21 mouse cellular contexts compared by ENCODE assay signal in genomic region chr14:48559736-48560135, GRCm38 (mm10).
DNase-seq lines count a peak whose midpoint lies in the region; ATAC-seq and TF ChIP-seq lines count a peak whose summit lies in the region.
"Had no signal": no experiment of that assay in that cellular context is flagged by ENCODE, and none has a peak within 500 bp of the region (broad histone marks: within the 10 kb centered on the region; RNA-seq: fewer than 3 reads in every experiment).

No protein-coding gene starts in this region.

- no peaks in the 10 kb centered on the region for H3K36me3 ChIP-seq in intestine, postnatal 0 days (ENCODE audit: control insufficient read depth, insufficient read depth)
- no peaks in the 10 kb centered on the region for H3K36me3 ChIP-seq in intestine, embryonic 16.5 days (ENCODE audit: control insufficient read depth, insufficient read depth, low read length)
- H3K36me3 ChIP-seq in CH12.LX (replicated peaks in 1 of 2; ENCODE audit: control insufficient read depth in 1 of 2, insufficient read depth in 1 of 2, low read length in 1 of 2) = no peaks in the 10 kb centered on the region
- no peaks in the 10 kb centered on the region for H3K36me3 ChIP-seq in liver, embryonic 14.5 days (replicated peaks; ENCODE audit: control insufficient read depth, insufficient read depth, low read depth)
- H3K36me3 ChIP-seq: embryonic facial prominence, embryonic 10.5 days; forebrain, embryonic 15.5 days; heart, embryonic 13.5 days; limb, embryonic 10.5 days; midbrain, embryonic 13.5 days; neural tube, embryonic 15.5 days had no signal

- no peaks in the 10 kb centered on the region for H3K79me2 ChIP-seq in CH12.LX (replicated peaks; ENCODE audit: control insufficient read depth, extremely low read depth, insufficient read depth, poor library complexity, severe bottlenecking)

- H3K27me3 ChIP-seq in intestine, postnatal 0 days (replicated peaks; ENCODE audit: control insufficient read depth, insufficient read depth, low read length) = no peaks in the 10 kb centered on the region
- H3K27me3 ChIP-seq in intestine, embryonic 16.5 days (replicated peaks; ENCODE audit: control insufficient read depth, insufficient read depth, low read length) = no peaks in the 10 kb centered on the region
- no peaks in the 10 kb centered on the region for H3K27me3 ChIP-seq in CH12.LX (replicated peaks)
- no peaks in the 10 kb centered on the region for H3K27me3 ChIP-seq in liver, embryonic 14.5 days (ENCODE audit: control insufficient read depth, insufficient read depth, low read length)
- H3K27me3 ChIP-seq: forebrain, embryonic 15.5 days; heart, embryonic 13.5 days; midbrain, embryonic 13.5 days; neural tube, embryonic 15.5 days had no signal

- WGBS in intestine, postnatal 0 days = 73% methylated on average over 7 of the region's 7 CpGs
- WGBS in intestine, embryonic 16.5 days = 81% methylated on average over 7 of the region's 7 CpGs
- WGBS in liver, embryonic 14.5 days (ENCODE audit: insufficient replicate concordance) = 55% methylated on average over 7 of the region's 7 CpGs

- ATAC-seq in intestine, postnatal 0 days = no peak
- ATAC-seq in intestine, embryonic 16.5 days = no peak
- ATAC-seq in common myeloid progenitor, adult 5-6 weeks (replicated peaks; ENCODE audit: low read depth, poor library complexity, severe bottlenecking) = 0 out of 2 replicates have a peak, but pooled peaks have one; percentile 18
- ATAC-seq in liver, embryonic 14.5 days (ENCODE audit: insufficient read depth) = 0 out of 2 replicates have a peak, but pooled peaks have one; percentile 28
- ATAC-seq: forebrain, embryonic 15.5 days; hindbrain, postnatal 0 days; midbrain, embryonic 13.5 days had no signal

- H3K4me2 ChIP-seq in intestine, postnatal 0 days (replicated peaks; ENCODE audit: low read depth) = no peak overlapping the region
- H3K4me2 ChIP-seq in intestine, embryonic 16.5 days (ENCODE audit: low read depth, low read length) = no peak overlapping the region
- H3K4me2 ChIP-seq in CH12.LX (ENCODE audit: insufficient read depth, low read depth, poor library complexity, severe bottlenecking) = no peak overlapping the region
- no peak overlapping the region for H3K4me2 ChIP-seq in liver, embryonic 14.5 days (ENCODE audit: low read depth)
- H3K4me2 ChIP-seq: forebrain, embryonic 15.5 days; heart, embryonic 13.5 days; midbrain, embryonic 13.5 days; neural tube, embryonic 15.5 days had no signal

- TF ChIP-seq EP300 in CH12.LX (IDR thresholded peaks at IDR 0.05; ENCODE audit: low read length) = no peak
- no peak for TF ChIP-seq EP300 in liver, embryonic 14.5 days (IDR thresholded peaks at IDR 0.05; ENCODE audit: low read depth)

- TF ChIP-seq RAD21 in CH12.LX (IDR thresholded peaks at IDR 0.05; ENCODE audit: low read depth, low read length) = peak; percentile 12

- DNase-seq in CH12.LX (ENCODE audit: extremely low read depth) = peak; percentile 9
- no peak for DNase-seq in liver, embryonic 14.5 days (ENCODE audit: low read depth in 3 of 3, low spot score in 3 of 3)
- no peak for DNase-seq in gastrocnemius, postnatal 4 days (ENCODE audit: low spot score in 2 of 2)
- no peak for DNase-seq in cerebellum, postnatal 14 days
- DNase-seq: cerebellum, adult 11 months; cerebellum, postnatal 36 days; layer of hippocampus, postnatal 36 days; lung, adult 18-20 months; lung, postnatal 36 days; right cerebral cortex, postnatal 4 days had no signal

- H3K9me3 ChIP-seq in intestine, postnatal 0 days (ENCODE audit: control insufficient read depth) = no peaks in the 10 kb centered on the region
- H3K9me3 ChIP-seq in intestine, embryonic 16.5 days (ENCODE audit: control insufficient read depth, low read length) = no peaks in the 10 kb centered on the region
- no peaks in the 10 kb centered on the region for H3K9me3 ChIP-seq in CH12.LX (replicated peaks; ENCODE audit: low read length)
- no peaks in the 10 kb centered on the region for H3K9me3 ChIP-seq in liver, embryonic 14.5 days (ENCODE audit: control insufficient read depth, low read length)
- H3K9me3 ChIP-seq: embryonic facial prominence, embryonic 10.5 days; forebrain, embryonic 15.5 days; heart, embryonic 13.5 days; limb, embryonic 10.5 days; midbrain, embryonic 13.5 days; neural tube, embryonic 15.5 days had no signal

- no peak for TF ChIP-seq POLR2A in CH12.LX (IDR thresholded peaks at IDR 0.05; ENCODE audit: low read depth, low read length)

- dilution Hi-C loops in CH12.LX (cut with MboI; ENCODE audit: extremely low pct_ligation_motif_present, extremely low pct_unique_long_range_greater_than_20kb, low sequenced_read_pairs) = no loop called here

- H3K4me1 ChIP-seq in intestine, postnatal 0 days (replicated peaks; ENCODE audit: control insufficient read depth, insufficient read depth, low read length) = no peaks in the 10 kb centered on the region
- no peaks in the 10 kb centered on the region for H3K4me1 ChIP-seq in intestine, embryonic 16.5 days (ENCODE audit: control insufficient read depth, insufficient read depth, low read length)
- H3K4me1 ChIP-seq in CH12.LX (ENCODE audit: control insufficient read depth in 1 of 2, insufficient read depth in 2 of 2) = 0 out of 4 replicates have a peak, but pooled peaks cover 0 to 3% of the 10 kb centered on the region in 2 experiments
- H3K4me1 ChIP-seq in liver, embryonic 14.5 days (replicated peaks; ENCODE audit: control insufficient read depth in 2 of 2, insufficient read depth in 2 of 2, low read length in 1 of 2) = peaks cover 4 to 11% of the 10 kb centered on the region in 2 experiments; a peak in 3 of 4 replicates
- H3K4me1 ChIP-seq: embryonic facial prominence, embryonic 10.5 days; forebrain, embryonic 15.5 days; limb, embryonic 10.5 days; midbrain, embryonic 13.5 days; neural tube, embryonic 15.5 days had no signal

- no peak overlapping the region for H3K27ac ChIP-seq in intestine, postnatal 0 days (ENCODE audit: low read depth, low read length)
- no peak overlapping the region for H3K27ac ChIP-seq in intestine, embryonic 16.5 days (ENCODE audit: low read length)
- H3K27ac ChIP-seq in CH12.LX (ENCODE audit: insufficient read depth, low read depth) = no peak overlapping the region
- H3K27ac ChIP-seq in liver, embryonic 14.5 days = no peak overlapping the region
- H3K27ac ChIP-seq: embryonic facial prominence, embryonic 10.5 days; forebrain, embryonic 15.5 days; heart, embryonic 13.5 days; hindbrain, postnatal 0 days; limb, embryonic 10.5 days; midbrain, embryonic 13.5 days; neural tube, embryonic 15.5 days had no signal

- H3K9ac ChIP-seq in intestine, postnatal 0 days (ENCODE audit: low read depth, low read length) = no peak overlapping the region
- H3K9ac ChIP-seq in intestine, embryonic 16.5 days (ENCODE audit: low read depth, low read length) = no peak overlapping the region
- H3K9ac ChIP-seq in CH12.LX (ENCODE audit: insufficient read depth, low read depth) = no peak overlapping the region
- no peak overlapping the region; the same call in 1 of the 2 replicates for H3K9ac ChIP-seq in liver, embryonic 14.5 days (replicated peaks)
- H3K9ac ChIP-seq: forebrain, embryonic 15.5 days; heart, embryonic 13.5 days; midbrain, embryonic 13.5 days; neural tube, embryonic 15.5 days had no signal

- H3K4me3 ChIP-seq in intestine, postnatal 0 days (ENCODE audit: low read depth, low read length) = no peak overlapping the region
- H3K4me3 ChIP-seq in intestine, embryonic 16.5 days (ENCODE audit: low read length) = no peak overlapping the region
- no peak overlapping the region for H3K4me3 ChIP-seq in CH12.LX (replicated peaks in 1 of 3; ENCODE audit: low read depth in 2 of 3, low read length in 2 of 3, poor library complexity in 1 of 3)
- H3K4me3 ChIP-seq in liver, embryonic 14.5 days (ENCODE audit: insufficient read depth in 1 of 2, low read depth in 2 of 2, low read length in 2 of 2) = no peak overlapping the region
- H3K4me3 ChIP-seq: embryonic facial prominence, embryonic 10.5 days; forebrain, embryonic 15.5 days; heart, embryonic 13.5 days; limb, embryonic 10.5 days; midbrain, embryonic 13.5 days; myocyte; neural tube, embryonic 15.5 days had no signal

- in situ Hi-C loops in CH12.LX (cut with MboI; ENCODE audit: low pct_ligation_motif_present, low pct_unique_long_range_greater_than_20kb, low sequenced_read_pairs) = loop anchor here (25.0 kb wide), 1 partner anchor 428 kb away; no protein-coding TSS in a partner anchor

- peak; percentile 17; the same call in 1 of the 2 replicates for TF ChIP-seq CTCF in intestine, postnatal 0 days (IDR thresholded peaks at IDR 0.05; ENCODE audit: low read depth)
- TF ChIP-seq CTCF in CH12.LX (conservative IDR thresholded peaks at IDR 0.05 in 1 of 2, IDR thresholded peaks at IDR 0.05 in 1 of 2; ENCODE audit: low read depth in 2 of 2, low read length in 2 of 2) = peak in 1 of 2 experiments; percentile 47; a peak in 2 of 4 replicates
- TF ChIP-seq CTCF in liver, embryonic 14.5 days (IDR thresholded peaks at IDR 0.05; ENCODE audit: low read depth) = peak; percentile 73

TF ChIP-seq in CH12.LX, 34 proteins besides CTCF, POLR2A, EP300 and RAD21:
- TF ChIP-seq SMC3 (IDR thresholded peaks at IDR 0.05; ENCODE audit: low read depth, low read length) (peak; percentile 46), MAX (IDR thresholded peaks at IDR 0.05; ENCODE audit: low read length) (peak; percentile 51; the same call in 1 of the 2 replicates), MAZ (IDR thresholded peaks at IDR 0.05; ENCODE audit: low read depth, low read length) (no peak), USF2 (conservative IDR thresholded peaks at IDR 0.05; ENCODE audit: low read depth, low read length) (no peak), CHD2 (IDR thresholded peaks at IDR 0.05; ENCODE audit: low read length) (no peak), PAX5 (IDR thresholded peaks at IDR 0.05; ENCODE audit: low read length) (no peak), MYC (IDR thresholded peaks at IDR 0.05; ENCODE audit: low read depth, low read length) (peak; percentile 48; the same call in 1 of the 2 replicates)

Comparison
In these comparisons a context has a peak if more than half of its experiments do, and no peak if none do; other contexts are left out.
1. ATAC-seq: peak in common myeloid progenitor, adult 5-6 weeks (single experiment) and liver, embryonic 14.5 days (single experiment); none in intestine, postnatal 0 days (single experiment) and intestine, embryonic 16.5 days (single experiment).